Mouse (Mus musculus): ENCODE data around the gene Slc46a1. TPM values are rescaled to one million over a fixed set of nuclear protein-coding genes. Genes with fewer than 3 reads are reported as not detected.
A peak's percentile ranks its signal among the peaks of the same experiment; 100 is the strongest.

Gene Slc46a1
- total RNA-seq, 2 experiments from 2014 or later: 1.4 to 1.5 TPM

GRCm38 (mm10) chr11:78455308-78455707 is 10.2 kb upstream of the Slc46a1 start:
- no peak for DNase-seq

GRCm38 (mm10) chr11:78458740-78459139 is 6.8 kb upstream of the Slc46a1 start:
- DNase-seq: no peak

- DNase-seq: no peak
These were observed 3.6 kb upstream of the Slc46a1 start for GRCm38 (mm10) chr11:78461894-78462293.

GRCm38 (mm10) chr11:78462669-78463068 is 2.8 kb upstream of the Slc46a1 start:
- no peak for DNase-seq

- no peak for DNase-seq
These were observed 2.0 kb upstream of the Slc46a1 start for GRCm38 (mm10) chr11:78463286-78464036.

- no peak for DNase-seq
These were observed 381 bp upstream of the Slc46a1 start for GRCm38 (mm10) chr11:78465116-78465515.

GRCm38 (mm10) chr11:78466242-78466912 is 880 bp downstream of the Slc46a1 start:
- no peak for DNase-seq

GRCm38 (mm10) chr11:78467515-78467914 is 2.0 kb downstream of the Slc46a1 start:
- no peak for DNase-seq

- no peak for DNase-seq
These were observed 2.4 kb downstream of the Slc46a1 start for GRCm38 (mm10) chr11:78467932-78468331.

GRCm38 (mm10) chr11:78471326-78472103 is 6.0 kb downstream of the Slc46a1 start:
- DNase-seq: no peak

GRCm38 (mm10) chr11:78475289-78475688 is 9.8 kb downstream of the Slc46a1 start:
- DNase-seq: no peak

- no peak for DNase-seq
These were observed 18.1 kb downstream of the Slc46a1 start for GRCm38 (mm10) chr11:78483639-78484038.

GRCm38 (mm10) chr11:78488168-78488567 is 22.7 kb downstream of the Slc46a1 start:
- DNase-seq: peak; percentile 20

GRCm38 (mm10) chr11:78490781-78491241 is 25.3 kb downstream of the Slc46a1 start:
- no peak for DNase-seq

- no peak for DNase-seq
These were observed 30.4 kb downstream of the Slc46a1 start for GRCm38 (mm10) chr11:78495904-78496303.

GRCm38 (mm10) chr11:78497071-78497541 is 31.6 kb downstream of the Slc46a1 start:
- DNase-seq: peak; percentile 18

- peak; percentile 91 for DNase-seq
These were observed 32.3 kb downstream of the Slc46a1 start, which contains the start of gene Sarm1 for GRCm38 (mm10) chr11:78497544-78498522. TSS of gene Sarm1 (minus strand) at chr11:78497754.

- DNase-seq: peak; percentile 72
These were observed 33.5 kb downstream of the Slc46a1 start, which contains the start of gene Vtn for GRCm38 (mm10) chr11:78499004-78499403. TSS of gene Vtn (plus strand) at chr11:78499091.

- no peak for DNase-seq
These were observed 34.0 kb downstream of the Slc46a1 start for GRCm38 (mm10) chr11:78499543-78499942.

GRCm38 (mm10) chr11:78500623-78501202 is 35.2 kb downstream of the Slc46a1 start:
- DNase-seq: no peak

- no peak for DNase-seq
These were observed 36.0 kb downstream of the Slc46a1 start for GRCm38 (mm10) chr11:78501529-78501928.
